Mouse (Mus musculus): ENCODE measurements at regions not wholly inside any gene's neighbourhood (a gene's known extent, or its start where the extent isn't known, plus 50 kb on each side); places are given as distances from the start of the nearest gene placed in this dataset.
A peak's percentile ranks its signal among the peaks of the same experiment; 100 is the strongest.

DNA sequence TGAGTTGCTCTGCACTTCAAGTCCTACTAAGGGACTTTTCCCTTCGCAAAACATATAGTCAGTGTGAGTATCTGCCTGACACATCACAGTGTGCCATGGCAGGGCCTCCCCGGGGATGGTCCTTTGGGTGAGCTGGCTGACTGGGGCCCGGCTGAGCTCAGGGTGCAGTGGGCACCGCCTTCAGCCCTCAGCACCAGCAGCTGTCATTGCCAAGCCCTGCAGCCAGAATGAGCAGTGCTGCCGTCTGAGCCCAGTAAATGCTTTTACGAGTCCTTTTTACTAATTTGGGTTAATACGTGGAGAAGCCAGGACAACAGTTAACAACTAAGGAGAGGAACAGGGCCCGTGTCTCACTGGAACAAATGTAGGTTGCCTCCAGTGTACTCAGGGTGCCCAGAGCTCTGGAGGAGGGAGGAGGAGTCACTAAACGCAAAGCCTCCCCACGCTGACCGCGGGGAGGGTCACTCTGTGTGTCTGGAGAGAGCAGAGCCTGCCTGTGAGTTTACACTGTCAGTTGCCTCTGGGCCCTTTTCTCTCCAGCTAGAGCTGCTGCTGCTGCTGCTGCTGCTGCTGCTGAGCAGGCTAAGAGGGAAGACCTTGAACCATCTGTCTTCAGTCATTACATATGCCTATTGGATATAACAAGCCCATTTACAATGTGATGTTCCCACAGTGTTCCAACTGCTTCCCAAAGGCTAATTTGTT lies 60.1 kb upstream of the Vps8 start:
- H3K4me1 ChIP-seq (ENCODE audit: control insufficient read depth, insufficient read depth, low read length) = no peaks in the 10 kb centered on the region
- no peak overlapping the region for H3K27ac ChIP-seq (ENCODE audit: control insufficient read depth, insufficient read depth, low read depth, low read length)
- no peaks in the 10 kb centered on the region for H3K27me3 ChIP-seq (ENCODE audit: control insufficient read depth, insufficient read depth, low read length)
- H3K36me3 ChIP-seq (ENCODE audit: control insufficient read depth, insufficient read depth, low read length) = no peaks in the 10 kb centered on the region
- no peak overlapping the region for H3K4me3 ChIP-seq (ENCODE audit: control insufficient read depth, low read depth, low read length)
- TF ChIP-seq CTCF (IDR thresholded peaks at IDR 0.05; ENCODE audit: control insufficient read depth, insufficient read depth, insufficient replicate concordance, low read depth, low read length) = no peak
- no peak for TF ChIP-seq POLR2A (IDR thresholded peaks at IDR 0.05; ENCODE audit: control insufficient read depth, low read depth, low read length)

DNA sequence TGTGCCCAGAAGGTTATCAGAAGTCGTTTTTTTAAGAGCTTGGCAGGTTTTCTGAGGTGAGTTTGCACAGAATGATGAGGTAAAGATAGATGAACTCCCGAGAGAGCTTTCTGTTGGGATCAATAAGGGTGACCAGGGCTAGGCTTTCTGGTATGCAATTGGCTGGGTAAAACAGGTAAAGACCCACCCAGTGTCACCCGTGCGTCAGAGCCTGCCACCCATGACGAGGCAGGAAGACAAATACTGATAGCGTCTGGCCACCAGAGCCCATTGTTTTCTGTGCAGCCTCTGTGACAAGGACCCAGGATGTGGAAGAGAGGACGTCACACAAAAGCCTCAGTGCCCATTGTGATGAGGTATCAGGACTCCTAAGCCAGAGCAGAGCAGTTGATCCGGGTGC lies 58.0 kb upstream of the Vps8 start:
- TF ChIP-seq CTCF (IDR thresholded peaks at IDR 0.05; ENCODE audit: control insufficient read depth, insufficient read depth, insufficient replicate concordance, low read depth, low read length) (no peak), POLR2A (IDR thresholded peaks at IDR 0.05; ENCODE audit: control insufficient read depth, low read depth, low read length) (no peak)
- Histone ChIP-seq H3K36me3 (ENCODE audit: control insufficient read depth, insufficient read depth, low read length) (no peaks in the 10 kb centered on the region), H3K27ac (ENCODE audit: control insufficient read depth, insufficient read depth, low read depth, low read length) (no peak overlapping the region)

DNA sequence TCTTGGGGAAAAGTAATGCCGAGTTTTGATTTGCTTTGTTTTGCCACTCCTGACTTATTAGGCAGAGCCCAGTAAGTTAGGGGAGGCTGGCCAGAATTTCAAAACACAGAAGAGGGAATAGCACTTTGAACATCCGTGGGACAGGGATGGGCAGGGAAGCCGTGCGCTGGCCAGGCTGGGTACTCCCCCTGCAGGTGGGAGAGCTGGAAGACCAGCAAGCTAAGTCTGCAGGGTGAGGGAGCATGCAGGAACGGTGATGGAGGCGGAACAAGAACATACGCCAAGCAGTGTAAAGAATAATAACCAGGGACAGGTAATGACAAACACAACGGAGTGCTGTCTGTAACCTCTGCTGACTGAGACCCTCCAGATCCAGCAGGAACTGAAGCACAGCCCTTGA lies 55.5 kb upstream of the Vps8 start:
- H3K27ac ChIP-seq (ENCODE audit: control insufficient read depth, insufficient read depth, low read depth, low read length) = no peak overlapping the region
- H3K4me1 ChIP-seq (ENCODE audit: control insufficient read depth, insufficient read depth, low read length) = no peaks in the 10 kb centered on the region
- no peak overlapping the region for H3K4me3 ChIP-seq (ENCODE audit: control insufficient read depth, low read depth, low read length)

More for the DNA sequence above, 58.0 kb upstream of the Vps8 start:
- Histone ChIP-seq H3K4me1 (ENCODE audit: control insufficient read depth, insufficient read depth, low read length) (no peaks in the 10 kb centered on the region), H3K4me3 (ENCODE audit: control insufficient read depth, low read depth, low read length) (no peak overlapping the region), H3K27me3 (ENCODE audit: control insufficient read depth, insufficient read depth, low read length) (no peaks in the 10 kb centered on the region)

DNA sequence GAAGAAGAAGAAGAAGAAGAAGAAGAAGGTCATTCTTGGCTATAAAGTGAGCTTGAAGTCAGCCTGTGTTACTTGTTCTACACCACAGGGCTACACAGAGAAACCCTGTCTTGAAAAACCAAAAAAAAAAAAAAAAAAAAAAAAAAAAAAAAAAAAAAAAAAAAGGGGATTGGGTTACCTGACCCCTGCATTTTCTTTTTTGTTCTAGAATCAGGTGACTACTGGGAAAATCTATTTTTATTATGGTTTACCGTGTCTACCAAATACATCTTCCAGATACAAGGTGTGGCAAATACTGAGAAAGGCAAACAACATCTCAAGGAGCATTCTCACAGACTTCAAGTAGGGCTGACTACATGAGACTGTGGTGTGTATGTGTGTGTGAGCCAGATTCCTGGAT lies 54.1 kb upstream of the Vps8 start:
- TF ChIP-seq CTCF (IDR thresholded peaks at IDR 0.05; ENCODE audit: control insufficient read depth, insufficient read depth, insufficient replicate concordance, low read depth, low read length) (no peak), POLR2A (IDR thresholded peaks at IDR 0.05; ENCODE audit: control insufficient read depth, low read depth, low read length) (no peak)
- no peaks in the 10 kb centered on the region for H3K36me3 ChIP-seq (ENCODE audit: control insufficient read depth, insufficient read depth, low read length)
- no peaks in the 10 kb centered on the region for H3K27me3 ChIP-seq (ENCODE audit: control insufficient read depth, insufficient read depth, low read length)
- no peak overlapping the region for H3K4me3 ChIP-seq (ENCODE audit: control insufficient read depth, low read depth, low read length)
- no peaks in the 10 kb centered on the region for H3K4me1 ChIP-seq (ENCODE audit: control insufficient read depth, insufficient read depth, low read length)
- no peak overlapping the region for H3K27ac ChIP-seq (ENCODE audit: control insufficient read depth, insufficient read depth, low read depth, low read length)

More for the DNA sequence above, 55.5 kb upstream of the Vps8 start:
- H3K27me3 ChIP-seq (ENCODE audit: control insufficient read depth, insufficient read depth, low read length) = no peaks in the 10 kb centered on the region
- TF ChIP-seq POLR2A (IDR thresholded peaks at IDR 0.05; ENCODE audit: control insufficient read depth, low read depth, low read length) (no peak), CTCF (IDR thresholded peaks at IDR 0.05; ENCODE audit: control insufficient read depth, insufficient read depth, insufficient replicate concordance, low read depth, low read length) (peak; percentile 29; the same call in 1 of the 2 replicates)
- no peaks in the 10 kb centered on the region for H3K36me3 ChIP-seq (ENCODE audit: control insufficient read depth, insufficient read depth, low read length)

DNA sequence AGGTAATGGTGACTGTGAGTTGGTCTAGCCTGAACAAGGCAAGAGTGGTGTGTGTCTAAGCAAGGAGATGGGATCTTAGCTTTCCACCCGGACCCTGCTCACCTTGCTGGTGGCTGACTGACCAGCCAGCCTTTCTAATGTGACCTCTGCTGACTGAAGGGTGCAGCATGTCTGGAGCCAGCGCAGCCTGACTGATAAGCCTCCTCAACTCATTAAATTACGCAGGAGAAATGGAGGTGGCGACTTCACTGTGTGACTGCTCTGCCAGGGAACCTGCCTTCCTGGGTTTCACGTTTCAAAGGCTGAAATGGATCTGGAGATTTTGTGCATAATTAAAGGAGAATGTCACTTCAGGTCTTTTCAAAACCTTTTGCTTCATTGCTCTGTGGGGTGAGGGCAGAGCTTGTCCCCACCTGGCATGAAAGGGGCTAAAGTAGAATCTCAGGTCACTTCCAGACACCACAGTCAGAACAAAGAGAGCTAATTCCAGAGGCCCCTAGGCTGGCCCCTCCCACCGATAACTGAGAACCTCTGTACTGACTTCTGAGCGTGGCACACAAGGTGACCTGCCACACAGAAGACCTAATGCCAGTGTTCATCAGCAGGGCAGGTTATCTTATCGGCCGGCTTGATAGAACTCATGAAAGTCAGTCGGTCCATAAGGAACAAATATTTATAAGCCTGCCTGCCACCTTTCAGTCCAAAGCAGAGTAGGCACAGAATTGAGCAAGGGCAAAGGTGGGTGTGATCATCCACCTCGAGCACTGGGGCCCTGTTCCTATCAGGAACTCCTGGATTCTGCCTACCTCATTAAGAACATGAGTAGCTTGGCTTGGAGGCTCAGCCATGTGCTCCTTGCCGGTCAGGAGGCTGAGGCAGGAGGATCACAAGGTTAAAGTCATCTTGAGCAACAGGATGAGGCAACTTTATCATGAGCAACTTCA lies 53.1 kb upstream of the Vps8 start:
- no peak for TF ChIP-seq POLR2A (IDR thresholded peaks at IDR 0.05; ENCODE audit: control insufficient read depth, low read depth, low read length)
- no peak for TF ChIP-seq CTCF (IDR thresholded peaks at IDR 0.05; ENCODE audit: control insufficient read depth, insufficient read depth, insufficient replicate concordance, low read depth, low read length)
- Histone ChIP-seq H3K4me1 (ENCODE audit: control insufficient read depth, insufficient read depth, low read length) (no peaks in the 10 kb centered on the region), H3K36me3 (ENCODE audit: control insufficient read depth, insufficient read depth, low read length) (no peaks in the 10 kb centered on the region), H3K27ac (ENCODE audit: control insufficient read depth, insufficient read depth, low read depth, low read length) (no peak overlapping the region), H3K27me3 (ENCODE audit: control insufficient read depth, insufficient read depth, low read length) (no peaks in the 10 kb centered on the region), H3K4me3 (ENCODE audit: control insufficient read depth, low read depth, low read length) (no peak overlapping the region)
